Mouse (Mus musculus) hindbrain, embryonic 15.5 days (tissue): ENCODE measurements around the gene Pip5k1a. TPM values are rescaled to one million over a fixed set of nuclear protein-coding genes. Genes with fewer than 3 reads are reported as not detected.
A peak's percentile ranks its signal among the peaks of the same experiment; 100 is the strongest.
"Not testable (repeated sequence)": the region's sequence is repeated elsewhere in the genome, so short reads cannot be mapped to it uniquely, and the experiment has no call there.

Experiments used
- ATAC-seq: fragments of 200-750 bp; cut with Nextera tagmentation; 2 replicates; pipeline ENCODE4 v1.8.0; 2017; ENCODE audit warnings: low read depth, moderate number of reproducible peaks, moderate TSS enrichment; ENCODE audit not compliant: low FRiP score
- H3K27ac ChIP-seq: fragments of 300-500 bp; sonication (generic); replicated peaks from 2 replicates; pipeline ENCODE4 v1.5.1; 2015; ENCODE audit warnings: mild to moderate bottlenecking, inconsistent platforms
- H3K27me3 ChIP-seq: fragments of 300-500 bp; sonication (generic); 2 replicates; pipeline ENCODE4 v1.6.1; 2015; ENCODE audit warnings: control low read depth, inconsistent platforms
- H3K36me3 ChIP-seq: fragments of 300-500 bp; sonication (generic); 2 replicates; pipeline ENCODE4 v1.6.1; 2015; ENCODE audit warnings: control low read depth, inconsistent platforms
- H3K4me1 ChIP-seq: fragments of 300-500 bp; sonication (generic); replicated peaks from 2 replicates; pipeline ENCODE4 v1.6.1; 2015; ENCODE audit warnings: control low read depth, inconsistent platforms
- H3K4me2 ChIP-seq: fragments of 300-500 bp; sonication (generic); 2 replicates; pipeline ENCODE4 v1.6.1; 2015; ENCODE audit warnings: moderate library complexity, mild to moderate bottlenecking, inconsistent platforms
- H3K4me3 ChIP-seq: fragments of 300-500 bp; sonication (generic); 2 replicates; pipeline ENCODE4 v1.5.1; 2015; ENCODE audit warnings: mild to moderate bottlenecking, inconsistent platforms
- H3K9ac ChIP-seq: fragments of 300-500 bp; sonication (generic); 2 replicates; pipeline ENCODE4 v1.6.1; 2015; ENCODE audit warnings: inconsistent platforms
- H3K9me3 ChIP-seq: fragments of 300-500 bp; sonication (generic); 2 replicates; pipeline ENCODE4 v1.6.1; 2016; ENCODE audit warnings: control low read depth, inconsistent platforms
- WGBS: fragments of 180-500 bp; shearing (Covaris S2); methylation state at CpG from one replicate; pipeline ENCODE4 v1.1.7; 2015; 5-methylcytosine and 5-hydroxymethylcytosine counted together
- polyA plus RNA-seq: library from polyadenylated mRNA; unstranded; fragments of >200 nt; fragmentation: Nextera tagmentation; extraction: Ambion mirVana; gene quantifications from 2 replicates; pipeline ENCODE4 v1.2.1, GENCODE M21; 2015

Gene Pip5k1a
- polyA plus RNA-seq, 1 experiment from 2014 or later, result 15.2 TPM

DNA sequence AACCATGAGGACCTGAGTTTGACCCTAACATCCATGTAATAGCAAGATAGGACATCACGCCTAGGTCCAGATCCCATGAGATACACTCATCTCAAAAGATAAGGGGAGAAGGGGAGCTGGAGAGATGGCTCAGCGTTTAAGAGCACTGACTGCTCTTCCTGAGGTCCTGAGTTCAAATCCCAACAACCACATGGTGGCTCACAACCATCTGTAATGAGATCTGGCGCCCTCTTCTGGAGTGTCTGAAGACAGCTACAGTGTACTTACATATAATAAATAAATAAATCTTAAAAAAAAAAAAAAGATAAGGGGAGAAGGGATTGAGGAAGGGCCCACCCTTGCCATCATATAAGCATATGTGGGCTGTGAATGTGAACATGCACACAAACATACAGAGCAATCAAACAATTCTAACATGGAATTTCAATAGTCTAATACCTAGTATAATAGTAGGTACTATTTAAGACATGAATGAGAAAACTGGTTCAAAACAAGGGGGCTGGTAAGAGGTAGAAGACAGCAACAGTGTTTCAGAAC is 77.4 kb downstream of the Pip5k1a start:
- not testable (repeated sequence) for H3K4me2 ChIP-seq, H3K4me3 ChIP-seq, H3K27me3 ChIP-seq, H3K9ac ChIP-seq, H3K4me1 ChIP-seq, H3K27ac ChIP-seq, H3K9me3 ChIP-seq, ATAC-seq
- 82% methylated on average over 3 of the region's 3 CpGs for WGBS
- H3K36me3 ChIP-seq, result peaks cover 44% of the 10 kb centered on the region

- H3K27me3 ChIP-seq, result no peaks in the 10 kb centered on the region
- H3K36me3 ChIP-seq, result peaks cover 37% of the 10 kb centered on the region
- 89% methylated on average over 3 of the region's 3 CpGs for WGBS
- no peak overlapping the region for H3K9ac ChIP-seq
- no peak overlapping the region for H3K4me3 ChIP-seq
- H3K4me2 ChIP-seq, result no peak overlapping the region
- ATAC-seq, result no peak
- H3K27ac ChIP-seq, result no peak overlapping the region
- H3K9me3 ChIP-seq, result no peaks in the 10 kb centered on the region
- H3K4me1 ChIP-seq, result peaks cover 8% of the 10 kb centered on the region; the same call in 1 of the 2 replicates
These were observed 78.1 kb downstream of the Pip5k1a start for GRCm38 (mm10) chr3:95028603-95029002.

GRCm38 (mm10) chr3:95027701-95028100 is 79.0 kb downstream of the Pip5k1a start:
- no peak for ATAC-seq
- WGBS, result 54% methylated on average over 5 of the region's 5 CpGs
- Histone ChIP-seq H3K36me3 (peaks cover 28% of the 10 kb centered on the region), H3K27ac (no peak overlapping the region), H3K4me2 (no peak overlapping the region), H3K4me3 (no peak overlapping the region), H3K9me3 (no peaks in the 10 kb centered on the region), H3K9ac (no peak overlapping the region), H3K4me1 (peaks cover 8% of the 10 kb centered on the region; the same call in 1 of the 2 replicates), H3K27me3 (no peaks in the 10 kb centered on the region)

- no peak overlapping the region for H3K4me2 ChIP-seq
These were observed 79.6 kb downstream of the Pip5k1a start for GRCm38 (mm10) chr3:95027057-95027645.

GRCm38 (mm10) chr3:95025202-95025601 is 81.5 kb downstream of the Pip5k1a start:
- 40% methylated on average over 5 of the region's 5 CpGs for WGBS
- no peak for ATAC-seq
- no peak overlapping the region for H3K4me3 ChIP-seq
- no peak overlapping the region for H3K4me2 ChIP-seq
- no peak overlapping the region for H3K9ac ChIP-seq
- peaks cover 6% of the 10 kb centered on the region; the same call in 1 of the 2 replicates for H3K36me3 ChIP-seq
- no peaks in the 10 kb centered on the region for H3K9me3 ChIP-seq
- no peak overlapping the region for H3K27ac ChIP-seq
- H3K27me3 ChIP-seq, result no peaks in the 10 kb centered on the region
- peaks cover 8% of the 10 kb centered on the region; the same call in 1 of the 2 replicates for H3K4me1 ChIP-seq

More at GRCm38 (mm10) chr3:95027057-95027645, 79.6 kb downstream of the Pip5k1a start:
- Histone ChIP-seq H3K4me1 (peaks cover 8% of the 10 kb centered on the region; the same call in 1 of the 2 replicates), H3K36me3 (peaks cover 24% of the 10 kb centered on the region), H3K4me3 (no peak overlapping the region), H3K9ac (no peak overlapping the region), H3K27ac (no peak overlapping the region), H3K9me3 (no peaks in the 10 kb centered on the region), H3K27me3 (no peaks in the 10 kb centered on the region)
- 55% methylated on average over 5 of the region's 5 CpGs for WGBS
- no peak for ATAC-seq

DNA sequence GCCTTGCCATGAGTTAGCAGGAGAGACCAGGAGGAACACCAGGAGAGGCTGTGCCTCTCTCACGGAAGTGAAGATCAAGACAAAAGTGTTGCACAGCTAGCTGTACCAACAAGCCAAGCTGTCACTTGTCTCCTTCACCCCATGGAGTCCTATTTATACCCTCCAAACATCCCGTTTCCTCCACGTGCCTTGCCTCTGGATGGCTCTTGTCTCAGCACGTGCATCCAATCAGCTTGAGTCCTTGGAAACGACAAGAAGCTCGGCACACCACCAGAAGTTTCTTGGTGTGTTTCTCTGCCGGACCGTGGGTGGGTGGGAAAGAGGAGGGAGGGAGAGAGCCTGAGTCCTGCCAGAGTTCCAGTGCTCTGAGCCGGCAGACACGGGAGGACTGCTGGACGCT is 82.2 kb downstream of the Pip5k1a start:
- Histone ChIP-seq H3K9ac (no peak overlapping the region), H3K4me3 (no peak overlapping the region), H3K36me3 (no peaks in the 10 kb centered on the region), H3K27me3 (no peaks in the 10 kb centered on the region), H3K27ac (no peak overlapping the region), H3K4me1 (peaks cover 8% of the 10 kb centered on the region; the same call in 1 of the 2 replicates), H3K4me2 (peak overlapping the region; percentile 23; the same call in 1 of the 2 replicates), H3K9me3 (no peaks in the 10 kb centered on the region)
- 0 out of 2 replicates have a peak, but pooled peaks have one; percentile 5 for ATAC-seq
- whole genome bisulfite sequencing, result 20% methylated on average over 11 of the region's 11 CpGs

- not testable (repeated sequence) for H3K9me3 ChIP-seq, H3K4me2 ChIP-seq, H3K27ac ChIP-seq, H3K36me3 ChIP-seq, ATAC-seq, H3K4me3 ChIP-seq, H3K9ac ChIP-seq, H3K27me3 ChIP-seq
- WGBS, result 96% methylated on average over 5 of the region's 5 CpGs
- peaks cover 15% of the 10 kb centered on the region for H3K4me1 ChIP-seq
These were observed 85.8 kb downstream of the Pip5k1a start for GRCm38 (mm10) chr3:95020956-95021355.

DNA sequence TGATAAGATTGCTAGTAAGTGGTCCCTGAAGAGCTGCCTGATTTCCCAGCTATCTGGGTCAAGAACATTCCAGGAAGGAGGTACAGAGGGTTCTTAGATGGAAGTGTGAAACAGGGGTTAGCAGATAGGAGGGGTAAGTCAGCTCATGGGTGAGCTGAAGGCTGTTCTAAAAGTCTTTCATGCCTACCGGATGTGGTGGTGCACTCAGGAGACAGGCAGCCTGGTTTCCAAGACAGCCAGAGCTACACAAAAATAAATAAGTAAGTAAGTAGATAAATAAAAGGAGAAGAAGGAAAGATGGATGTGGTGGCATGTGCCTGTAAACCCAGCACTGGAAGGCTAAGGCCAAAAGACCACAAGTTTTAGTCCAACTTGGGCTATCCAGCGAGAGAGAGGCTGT is 88.0 kb downstream of the Pip5k1a start:
- H3K36me3 ChIP-seq, result no peaks in the 10 kb centered on the region
- H3K9me3 ChIP-seq, result no peaks in the 10 kb centered on the region
- 91% methylated on average over 2 of the region's 2 CpGs for WGBS

DNA sequence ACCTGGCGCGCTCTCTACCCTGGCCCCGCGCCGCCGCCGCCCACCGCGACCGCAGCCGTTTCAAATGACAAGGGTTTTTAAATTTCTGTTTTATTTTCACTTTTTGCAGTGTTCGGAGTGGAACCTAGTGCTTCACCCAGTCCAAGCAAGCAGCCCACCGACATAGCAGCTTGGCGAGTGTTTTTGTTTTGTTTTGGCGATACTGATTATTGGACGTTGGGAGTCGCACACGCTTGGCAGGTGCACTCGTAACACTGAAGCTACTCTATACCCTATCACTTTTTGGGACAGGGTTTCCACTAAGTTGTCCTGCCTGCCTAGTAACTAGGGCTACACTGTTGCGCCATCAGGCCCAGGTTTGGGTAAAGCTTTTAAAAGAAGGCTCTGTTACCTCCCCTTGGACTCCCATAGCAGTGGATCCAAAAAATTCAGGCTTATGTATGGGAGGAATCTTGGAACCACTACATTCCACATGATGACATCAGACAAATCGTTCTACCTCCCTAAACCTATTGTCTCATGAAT is 90.1 kb downstream of the Pip5k1a start:
- H3K9ac ChIP-seq, result peak overlapping the region; percentile 60
- peaks cover 6% of the 10 kb centered on the region for H3K36me3 ChIP-seq
- peaks cover 24% of the 10 kb centered on the region for H3K4me1 ChIP-seq
- no peaks in the 10 kb centered on the region for H3K9me3 ChIP-seq
- ATAC-seq, result no peak
- H3K4me2 ChIP-seq, result peak overlapping the region; percentile 88
- peak overlapping the region; percentile 95 for H3K27ac ChIP-seq
- 4% methylated on average over 21 of the region's 21 CpGs for WGBS
- H3K4me3 ChIP-seq, result peak overlapping the region; percentile 90
- H3K27me3 ChIP-seq, result no peaks in the 10 kb centered on the region

More for the DNA sequence above, 88.0 kb downstream of the Pip5k1a start:
- H3K4me1 ChIP-seq, result peaks cover 15% of the 10 kb centered on the region
- no peak overlapping the region for H3K27ac ChIP-seq
- H3K27me3 ChIP-seq, result no peaks in the 10 kb centered on the region
- no peak overlapping the region for H3K9ac ChIP-seq
- H3K4me2 ChIP-seq, result no peak overlapping the region
- ATAC-seq, result no peak
- H3K4me3 ChIP-seq, result no peak overlapping the region

DNA sequence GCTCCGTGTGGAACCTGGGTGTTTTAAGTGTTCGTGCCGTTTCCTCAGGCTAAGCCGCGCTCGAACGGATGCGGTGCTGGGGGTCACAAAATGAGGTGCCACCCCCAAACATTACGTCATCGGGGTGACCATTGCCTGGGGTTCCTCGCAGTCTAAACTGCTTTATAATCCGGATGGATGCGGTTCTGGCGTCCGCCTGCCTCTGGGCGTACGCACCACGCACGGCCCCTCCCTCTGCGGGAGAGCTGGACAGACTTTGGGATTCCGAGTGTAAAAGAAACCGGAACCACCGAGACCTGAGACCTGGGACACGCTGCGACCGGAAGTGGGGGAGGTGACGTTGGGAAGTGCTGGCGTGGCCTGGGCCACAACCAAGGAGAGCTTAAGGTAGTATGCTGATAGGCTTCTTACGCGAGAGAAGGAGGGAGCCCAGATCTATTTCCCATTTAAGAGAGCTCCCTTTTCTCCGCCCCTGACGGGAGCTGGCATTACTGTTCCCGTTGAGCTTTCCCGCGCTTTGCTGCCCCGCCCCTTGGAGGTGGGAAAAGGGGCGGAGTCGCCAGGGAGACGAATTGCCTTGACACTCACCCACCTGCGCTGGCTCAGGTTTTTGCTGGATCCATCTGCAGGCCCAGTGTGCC is 90.7 kb downstream of the Pip5k1a start:
- peaks cover 11% of the 10 kb centered on the region for H3K36me3 ChIP-seq
- H3K4me2 ChIP-seq, result peak overlapping the region; percentile 88
- WGBS, result under 1% methylated on average over 40 of the region's 40 CpGs
- H3K9me3 ChIP-seq, result no peaks in the 10 kb centered on the region
- ATAC-seq, result peak; percentile 83
- H3K27me3 ChIP-seq, result no peaks in the 10 kb centered on the region
- peak overlapping the region; percentile 60 for H3K9ac ChIP-seq
- peaks cover 24% of the 10 kb centered on the region for H3K4me1 ChIP-seq
- peak overlapping the region; percentile 95 for H3K27ac ChIP-seq
- peak overlapping the region; percentile 90 for H3K4me3 ChIP-seq

- Histone ChIP-seq H3K9me3 (no peaks in the 10 kb centered on the region), H3K4me1 (peaks cover 24% of the 10 kb centered on the region), H3K4me2 (peak within 1 kb of the TSS; percentile 88), H3K9ac (peak within 1 kb of the TSS; percentile 65), H3K27ac (peak within 1 kb of the TSS; percentile 95), H3K36me3 (peaks cover 17% of the 10 kb centered on the region), H3K4me3 (peak within 1 kb of the TSS; percentile 90), H3K27me3 (no peaks in the 10 kb centered on the region)
- ATAC-seq, result peak; percentile 98
- under 1% methylated on average over 37 of the region's 37 CpGs for WGBS
These were observed 91.3 kb downstream of the Pip5k1a start, which contains the start of gene Zfp687 for GRCm38 (mm10) chr3:95015337-95015872. Gene Zfp687 (minus strand): TSS chr3:95015448.
